ENCODE assay signal across 21 mouse cellular contexts in genomic region chr2:140693845-140694244, GRCm38 (mm10). TPM values are rescaled to one million over a fixed set of nuclear protein-coding genes. Genes with fewer than 3 reads are reported as not detected.
"Had no signal": no experiment of that assay in that cellular context is flagged by ENCODE, and none has a peak within 500 bp of the region (broad histone marks: within the 10 kb centered on the region; RNA-seq: fewer than 3 reads in every experiment).

No protein-coding gene starts in this region.

- H3K27me3 ChIP-seq: limb, embryonic 13.5 days; liver, embryonic 13.5 days; midbrain, embryonic 13.5 days; neural tube, embryonic 13.5 days had no signal

- H3K4me3 ChIP-seq: limb, embryonic 10.5 days; limb, embryonic 13.5 days; liver, embryonic 13.5 days; midbrain, embryonic 13.5 days; myocyte; neural tube, embryonic 13.5 days had no signal

- H3K4me2 ChIP-seq: limb, embryonic 13.5 days; liver, embryonic 13.5 days; midbrain, embryonic 13.5 days; neural tube, embryonic 13.5 days had no signal

- H3K9ac ChIP-seq: limb, embryonic 13.5 days; liver, embryonic 13.5 days; midbrain, embryonic 13.5 days; neural tube, embryonic 13.5 days had no signal

- H3K27ac ChIP-seq: limb, embryonic 10.5 days; limb, embryonic 13.5 days; liver, embryonic 13.5 days; midbrain, embryonic 13.5 days; neural tube, embryonic 13.5 days had no signal

- H3K9me3 ChIP-seq: limb, embryonic 10.5 days; limb, embryonic 13.5 days; liver, embryonic 13.5 days; midbrain, embryonic 13.5 days; neural tube, embryonic 13.5 days had no signal

- ATAC-seq: inflammation-experienced regulatory T-cells, adult 6 months; midbrain, embryonic 13.5 days; midbrain, embryonic 16.5 days had no signal

- H3K4me1 ChIP-seq: liver, embryonic 13.5 days had no signal

- DNase-seq: kidney, adult 18-20 months; kidney, adult 9 months; kidney, postnatal 14 days; liver; liver, embryonic 13.5 days; lung, adult 2 months; lung, postnatal 14 days; lung, postnatal 4 days; retina, postnatal 1 day; right cerebral cortex, postnatal 25 days; thymus, postnatal 25 days had no signal

- H3K36me3 ChIP-seq: limb, embryonic 10.5 days; limb, embryonic 13.5 days; liver, embryonic 13.5 days; midbrain, embryonic 13.5 days; neural tube, embryonic 13.5 days had no signal

RNA-seq across cellular contexts. Expression of gene Flrt3, which starts 22.6 kb away (rescaled TPM):
- total RNA-seq: megakaryocyte, adult 5-6 weeks; monocyte, adult 5-6 weeks; neutrophil, adult 5-6 weeks had no signal
